Mouse (Mus musculus): Measurements from ENCODE around the gene Tsfm. TPM values are rescaled to one million over a fixed set of nuclear protein-coding genes. Genes with fewer than 3 reads are reported as not detected.

Gene Tsfm
- polyA plus RNA-seq, 1 experiment from 2014 or later, result 60.1 TPM

DNA sequence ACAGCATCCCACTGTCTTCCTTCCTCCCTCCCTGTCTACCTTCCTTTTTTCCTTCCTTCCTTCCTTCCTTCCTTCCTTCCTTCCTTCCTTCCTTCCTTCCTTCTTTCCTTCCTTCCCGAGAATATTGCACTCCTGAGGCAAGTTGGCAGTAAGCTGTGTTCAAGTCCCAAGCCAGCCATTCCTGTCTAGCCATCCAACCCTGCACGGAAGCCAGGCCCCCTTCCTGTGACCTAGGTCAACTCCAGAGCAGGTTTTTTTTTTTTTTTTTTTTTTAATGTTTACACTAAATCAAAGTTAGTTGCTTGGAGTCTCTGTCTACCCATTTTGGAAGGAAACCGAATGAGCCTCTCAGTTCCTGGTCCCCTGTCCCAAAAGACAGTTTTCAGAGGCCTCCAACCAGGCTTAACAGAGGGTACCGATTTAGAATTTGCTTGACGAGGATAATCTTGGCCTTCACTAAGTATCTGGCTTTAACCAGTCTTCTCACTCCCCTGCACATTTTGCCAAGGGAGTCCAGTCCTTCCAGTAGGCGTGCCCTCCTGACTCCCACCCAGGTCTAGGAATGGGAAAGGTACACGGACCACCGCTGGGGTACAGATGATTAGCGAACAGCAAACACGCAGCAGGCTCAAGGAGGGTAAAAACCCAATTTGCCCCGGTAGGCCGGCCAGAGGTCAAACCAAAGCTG is 59.1 kb downstream of the Tsfm start:
- no peaks in the 10 kb centered on the region for H3K9me3 ChIP-seq (ENCODE audit: control insufficient read depth, low read length)
- H3K27me3 ChIP-seq (ENCODE audit: control insufficient read depth, insufficient read depth, low read length), result no peaks in the 10 kb centered on the region; the same call in 1 of the 2 replicates
- no peak overlapping the region for H3K4me3 ChIP-seq (ENCODE audit: low read depth, low read length)
- ATAC-seq (ENCODE audit: low read depth), result no peak
- H3K4me1 ChIP-seq (ENCODE audit: control insufficient read depth, insufficient read depth, low read length), result no peaks in the 10 kb centered on the region
- no peaks in the 10 kb centered on the region for H3K36me3 ChIP-seq (ENCODE audit: control insufficient read depth, insufficient read depth, low read length)
- 7% methylated on average over 12 of the region's 12 CpGs for WGBS
- no peak overlapping the region for H3K9ac ChIP-seq (replicated peaks; ENCODE audit: low read depth, low read length)
- H3K4me2 ChIP-seq (ENCODE audit: low read depth, low read length), result 0 out of 2 replicates have a peak overlapping the region, but pooled peaks have one; percentile 2
- H3K27ac ChIP-seq (ENCODE audit: low read depth, low read length), result no peak overlapping the region

GRCm38 (mm10) chr10:126963821-126964220 is 66.8 kb downstream of the Tsfm start:
- Histone ChIP-seq H3K4me2 (ENCODE audit: low read depth, low read length) (no peak overlapping the region), H3K36me3 (ENCODE audit: control insufficient read depth, insufficient read depth, low read length) (no peaks in the 10 kb centered on the region), H3K27ac (ENCODE audit: low read depth, low read length) (no peak overlapping the region), H3K9me3 (ENCODE audit: control insufficient read depth, low read length) (no peaks in the 10 kb centered on the region), H3K9ac (replicated peaks; ENCODE audit: low read depth, low read length) (no peak overlapping the region), H3K4me1 (ENCODE audit: control insufficient read depth, insufficient read depth, low read length) (no peaks in the 10 kb centered on the region), H3K27me3 (ENCODE audit: control insufficient read depth, insufficient read depth, low read length) (peaks cover 10% of the 10 kb centered on the region; the same call in 1 of the 2 replicates), H3K4me3 (ENCODE audit: low read depth, low read length) (no peak overlapping the region)
- 90% methylated on average over 8 of the region's 8 CpGs for WGBS
- no peak for ATAC-seq (ENCODE audit: low read depth)

DNA sequence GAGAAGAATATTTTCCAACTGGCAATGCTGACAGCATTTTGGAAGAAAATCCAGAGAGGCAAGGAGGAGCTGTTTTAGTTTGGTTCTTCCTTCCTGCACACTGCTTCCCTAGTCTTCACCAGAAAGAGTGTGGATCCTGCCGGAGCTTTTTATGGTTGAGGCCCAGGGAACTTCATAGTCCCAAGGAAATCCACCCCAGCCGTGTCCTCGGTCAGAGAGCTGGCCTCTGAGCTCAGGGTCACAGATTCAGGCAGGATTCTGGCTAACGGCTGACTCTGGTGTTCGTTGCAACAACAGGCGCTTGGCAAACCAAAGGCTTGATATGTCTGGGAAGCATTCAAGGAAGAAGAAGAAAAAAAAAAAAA is 67.7 kb downstream of the Tsfm start:
- no peaks in the 10 kb centered on the region for H3K9me3 ChIP-seq (ENCODE audit: control insufficient read depth, low read length)
- WGBS, result 42% methylated on average over 6 of the region's 6 CpGs
- H3K4me2 ChIP-seq (ENCODE audit: low read depth, low read length), result no peak overlapping the region
- peaks cover 10% of the 10 kb centered on the region; the same call in 1 of the 2 replicates for H3K27me3 ChIP-seq (ENCODE audit: control insufficient read depth, insufficient read depth, low read length)
- no peaks in the 10 kb centered on the region for H3K36me3 ChIP-seq (ENCODE audit: control insufficient read depth, insufficient read depth, low read length)
- no peak overlapping the region for H3K9ac ChIP-seq (replicated peaks; ENCODE audit: low read depth, low read length)
- H3K27ac ChIP-seq (ENCODE audit: low read depth, low read length), result no peak overlapping the region
- H3K4me1 ChIP-seq (ENCODE audit: control insufficient read depth, insufficient read depth, low read length), result no peaks in the 10 kb centered on the region
- H3K4me3 ChIP-seq (ENCODE audit: low read depth, low read length), result no peak overlapping the region
- ATAC-seq (ENCODE audit: low read depth), result no peak

DNA sequence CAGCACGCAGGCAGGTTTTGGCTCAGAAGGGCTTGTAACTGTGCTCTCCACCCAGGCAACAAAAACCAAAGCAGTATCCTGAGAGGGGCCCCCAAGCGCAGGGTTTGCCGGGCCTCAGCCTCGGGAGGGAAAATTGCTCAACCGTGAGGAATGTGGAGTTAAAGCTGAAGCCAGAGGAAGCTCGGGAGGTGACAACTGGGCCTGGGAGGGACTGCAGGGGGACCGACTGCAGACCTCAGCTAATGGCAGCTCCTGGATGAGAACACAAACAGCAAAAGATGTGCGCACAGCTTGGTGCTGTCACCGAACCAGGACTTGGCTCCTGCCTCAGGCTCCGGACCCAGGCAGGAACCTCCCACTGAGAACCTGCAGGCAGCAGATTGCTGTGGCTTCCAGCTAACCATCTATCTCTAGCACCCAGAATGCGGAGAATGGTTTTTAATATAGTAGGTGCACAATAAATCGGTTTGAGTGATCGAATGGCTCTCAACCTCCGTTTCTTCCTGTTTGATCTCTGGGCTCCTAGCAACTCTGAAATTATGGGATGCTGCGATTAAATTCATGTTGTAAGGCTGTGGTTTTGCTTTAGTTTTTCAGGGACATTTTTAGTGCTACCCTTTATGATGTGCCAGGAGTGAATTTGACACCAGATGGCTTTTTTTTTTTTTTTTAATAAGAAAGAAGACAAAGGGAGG is 68.2 kb downstream of the Tsfm start:
- peaks cover 10% of the 10 kb centered on the region; the same call in 1 of the 2 replicates for H3K27me3 ChIP-seq (ENCODE audit: control insufficient read depth, insufficient read depth, low read length)
- H3K27ac ChIP-seq (ENCODE audit: low read depth, low read length), result no peak overlapping the region
- ATAC-seq (ENCODE audit: low read depth), result peak; percentile 18; the same call in 1 of the 2 replicates
- H3K4me1 ChIP-seq (ENCODE audit: control insufficient read depth, insufficient read depth, low read length), result peaks cover 2% of the 10 kb centered on the region
- no peak overlapping the region for H3K4me3 ChIP-seq (ENCODE audit: low read depth, low read length)
- 24% methylated on average over 15 of the region's 15 CpGs for WGBS
- no peak overlapping the region for H3K4me2 ChIP-seq (ENCODE audit: low read depth, low read length)
- H3K9ac ChIP-seq (replicated peaks; ENCODE audit: low read depth, low read length), result no peak overlapping the region
- no peaks in the 10 kb centered on the region for H3K9me3 ChIP-seq (ENCODE audit: control insufficient read depth, low read length)
- H3K36me3 ChIP-seq (ENCODE audit: control insufficient read depth, insufficient read depth, low read length), result no peaks in the 10 kb centered on the region

DNA sequence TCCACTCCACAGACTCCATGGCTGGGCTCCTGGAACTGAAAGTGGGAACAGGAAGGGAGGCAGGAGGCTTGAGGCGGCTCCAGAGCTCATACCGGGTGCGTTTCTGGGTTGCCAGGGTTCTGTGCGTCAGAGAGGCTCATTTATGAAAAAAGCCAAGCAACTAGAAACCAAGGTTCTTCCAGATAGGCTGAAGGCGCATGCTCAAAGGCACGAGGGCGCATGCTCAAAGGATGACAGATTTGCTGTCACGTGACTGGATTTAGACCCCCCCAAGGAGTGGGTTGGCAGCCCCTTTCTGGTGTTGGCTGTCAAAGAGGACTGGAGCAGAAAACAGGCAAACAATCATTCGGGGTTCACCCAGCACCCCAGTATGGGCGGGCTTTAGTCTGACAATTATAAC is 68.9 kb downstream of the Tsfm start:
- WGBS, result 73% methylated on average over 10 of the region's 10 CpGs
- no peak overlapping the region for H3K9ac ChIP-seq (replicated peaks; ENCODE audit: low read depth, low read length)
- no peak overlapping the region for H3K4me3 ChIP-seq (ENCODE audit: low read depth, low read length)
- H3K4me2 ChIP-seq (ENCODE audit: low read depth, low read length), result no peak overlapping the region
- no peak overlapping the region for H3K27ac ChIP-seq (ENCODE audit: low read depth, low read length)
- ATAC-seq (ENCODE audit: low read depth), result no peak
- H3K36me3 ChIP-seq (ENCODE audit: control insufficient read depth, insufficient read depth, low read length), result no peaks in the 10 kb centered on the region
- peaks cover 8% of the 10 kb centered on the region for H3K4me1 ChIP-seq (ENCODE audit: control insufficient read depth, insufficient read depth, low read length)
- H3K9me3 ChIP-seq (ENCODE audit: control insufficient read depth, low read length), result no peaks in the 10 kb centered on the region
- peaks cover 10% of the 10 kb centered on the region; the same call in 1 of the 2 replicates for H3K27me3 ChIP-seq (ENCODE audit: control insufficient read depth, insufficient read depth, low read length)

MicroRNA genes within 50 kb of the gene (microRNA counts, 519-probe panel; counts per million panel counts)
- microRNA mmu-miR-26a (3,991 counts per million, percentile 42 among the panel's probes with 10 or more counts), microRNA mmu-miR-546 (not detected)

Small RNAs within 50 kb of the gene (microRNA-seq; reads per million reads assigned to microRNA genes)
- gene Mir26a-2 (23.9 reads per million, percentile 26 among the genes with 10 or more reads in this experiment), gene Mir546 (not detected)

Other genes starting within 250 kb of the Tsfm start
- 15.6 and 16.7 TPM in 2 replicates for gene Atp23, start 129.5 kb downstream of the Tsfm start, polyA plus RNA-seq (2014; fragmentation: Nextera tagmentation; extraction: Ambion mirVana)
- 15.1 and 27.9 TPM in 2 replicates for gene Ctdsp2, start 52.1 kb downstream of the Tsfm start, polyA plus RNA-seq (2014; fragmentation: Nextera tagmentation; extraction: Ambion mirVana)
- 0.15 and 27.1 TPM in 2 replicates for gene Avil, start 30.1 kb downstream of the Tsfm start, polyA plus RNA-seq (2014; fragmentation: Nextera tagmentation; extraction: Ambion mirVana)
- gene Mettl1, start 10.6 kb upstream of the Tsfm start, polyA plus RNA-seq (2014; fragmentation: Nextera tagmentation; extraction: Ambion mirVana), result 24.1 and 24.6 TPM in 2 replicates
- 0.15 and 0.21 TPM in 2 replicates for gene Eef1akmt3, start 10.7 kb upstream of the Tsfm start, polyA plus RNA-seq (2014; fragmentation: Nextera tagmentation; extraction: Ambion mirVana)
- gene Cyp27b1, start 17.4 kb upstream of the Tsfm start, polyA plus RNA-seq (2014; fragmentation: Nextera tagmentation; extraction: Ambion mirVana), result 0.14 TPM in 1 of 2 replicates, not detected in the other
- gene March9, start 29.3 kb upstream of the Tsfm start, polyA plus RNA-seq (2014; fragmentation: Nextera tagmentation; extraction: Ambion mirVana), result 9.7 and 13.2 TPM in 2 replicates
- gene Cdk4, start 32.7 kb upstream of the Tsfm start, polyA plus RNA-seq (2014; fragmentation: Nextera tagmentation; extraction: Ambion mirVana), result 657 and 756 TPM in 2 replicates
- gene Tspan31, start 39.4 kb upstream of the Tsfm start, polyA plus RNA-seq (2014; fragmentation: Nextera tagmentation; extraction: Ambion mirVana), result 91.1 and 93.6 TPM in 2 replicates
- gene Agap2, start 44.4 kb upstream of the Tsfm start, polyA plus RNA-seq (2014; fragmentation: Nextera tagmentation; extraction: Ambion mirVana), result 4.7 and 10.6 TPM in 2 replicates
- gene Os9, start 90.3 kb upstream of the Tsfm start, polyA plus RNA-seq (2014; fragmentation: Nextera tagmentation; extraction: Ambion mirVana), result 65.7 and 92.8 TPM in 2 replicates
- gene B4galnt1, start 134.4 kb upstream of the Tsfm start, polyA plus RNA-seq (2014; fragmentation: Nextera tagmentation; extraction: Ambion mirVana), result 79.3 and 93.4 TPM in 2 replicates
- 0.80 and 1.3 TPM in 2 replicates for gene Slc26a10, start 149.8 kb upstream of the Tsfm start, polyA plus RNA-seq (2014; fragmentation: Nextera tagmentation; extraction: Ambion mirVana)
- gene Arhgef25, start 159.2 kb upstream of the Tsfm start, polyA plus RNA-seq (2014; fragmentation: Nextera tagmentation; extraction: Ambion mirVana), result 24.2 and 31.0 TPM in 2 replicates
- 224 and 231 TPM in 2 replicates for gene Dtx3, start 164.9 kb upstream of the Tsfm start, polyA plus RNA-seq (2014; fragmentation: Nextera tagmentation; extraction: Ambion mirVana)
- 15.5 and 18.1 TPM in 2 replicates for gene Pip4k2c, start 180.7 kb upstream of the Tsfm start, polyA plus RNA-seq (2014; fragmentation: Nextera tagmentation; extraction: Ambion mirVana)
- 117 and 147 TPM in 2 replicates for gene Kif5a, start 232.5 kb upstream of the Tsfm start, polyA plus RNA-seq (2014; fragmentation: Nextera tagmentation; extraction: Ambion mirVana)
- 298 and 305 TPM in 2 replicates for gene Dctn2, start 235.5 kb upstream of the Tsfm start, polyA plus RNA-seq (2014; fragmentation: Nextera tagmentation; extraction: Ambion mirVana)

Data from neural tube, embryonic 14.5 days (tissue).